Mouse (Mus musculus) heart, postnatal 0 days (tissue): ENCODE results near the gene Epb41.

Source experiments
- CTCF ChIP-seq: IDR thresholded peaks from 2 replicates; pipeline ENCODE4 v1.5.1; 2016; ENCODE audit warnings: antibody characterized with exemption, control low read depth, low read depth
- EP300 ChIP-seq: IDR thresholded peaks from 2 replicates; pipeline ENCODE4 v1.6.1; 2016; ENCODE audit warnings: antibody characterized with exemption, low read depth

DNA sequence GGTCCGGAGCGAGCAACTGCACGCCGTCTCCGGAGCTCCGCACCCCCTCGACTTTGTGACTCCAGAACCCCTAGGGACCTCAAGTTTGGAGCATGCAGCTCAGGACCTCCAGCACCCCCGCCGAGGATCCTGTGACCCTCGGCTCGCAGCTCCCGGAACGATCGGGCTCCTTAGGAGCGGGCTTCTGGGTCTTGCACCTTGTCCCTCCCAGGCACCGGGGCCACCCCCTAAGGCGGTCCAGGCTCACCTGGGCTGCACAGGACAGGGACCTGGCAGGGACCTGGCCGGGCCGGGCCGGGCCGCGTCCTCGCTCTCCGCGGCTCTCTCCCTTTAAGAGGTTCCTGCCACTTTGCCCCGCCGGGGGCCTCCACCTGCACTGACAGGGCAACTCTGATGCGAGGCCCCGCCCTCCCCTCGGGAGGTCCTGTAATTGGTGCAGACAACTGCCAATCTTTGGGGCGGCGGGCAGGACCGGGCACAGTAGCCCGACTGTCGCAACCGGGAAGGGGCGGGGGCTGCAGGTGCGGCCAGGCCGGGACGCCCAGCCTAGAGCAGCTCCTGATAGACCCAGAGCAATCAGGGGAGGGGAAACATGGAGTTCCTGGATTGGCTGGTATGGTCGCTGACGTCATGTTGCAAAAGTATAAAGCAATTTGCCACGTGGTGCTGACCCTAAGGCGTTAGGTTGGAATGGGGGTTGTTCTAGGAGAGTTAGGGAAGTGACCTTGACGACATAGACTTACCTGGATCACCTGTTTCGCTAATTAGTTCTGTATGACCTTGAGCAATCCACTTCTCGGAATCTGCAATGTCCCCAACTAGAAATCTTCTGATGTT is at the start of gene Epb41:
- TF ChIP-seq CTCF: no peak
- peak; percentile 70 for TF ChIP-seq EP300
